Mouse (Mus musculus): ENCODE measurements at regions not wholly inside any gene's neighbourhood (a gene's known extent, or its start where the extent isn't known, plus 50 kb on each side); places are given as distances from the start of the nearest gene placed in this dataset.

DNA sequence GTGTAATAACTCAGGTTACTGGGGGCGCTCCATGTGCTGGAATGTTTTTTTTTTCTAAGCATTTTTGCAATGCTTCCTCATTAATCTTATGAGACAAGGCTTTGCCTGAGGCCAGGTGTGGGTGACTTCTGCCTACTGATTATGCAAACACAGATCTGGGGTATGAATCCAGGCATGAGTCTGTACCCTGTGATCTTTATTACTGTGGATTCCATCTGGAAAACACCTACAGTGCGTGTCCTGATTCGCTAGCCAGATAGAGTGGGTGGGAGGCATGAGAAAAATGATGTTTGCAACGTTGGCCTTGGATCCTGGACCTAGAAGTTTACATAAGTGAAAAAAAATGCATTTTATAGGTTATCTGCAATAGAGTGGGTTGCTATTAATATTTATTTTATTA lies 387.9 kb upstream of the Ube2e3 start:
- no peaks in the 10 kb centered on the region for H3K9me3 ChIP-seq
- H3K4me1 ChIP-seq: no peaks in the 10 kb centered on the region
- H3K4me3 ChIP-seq: no peak overlapping the region
- H3K36me3 ChIP-seq: no peaks in the 10 kb centered on the region
- DNase-seq (ENCODE audit: low spot score): no peak
- H3K27ac ChIP-seq: no peak overlapping the region
- WGBS: 84% methylated on average over 4 of the region's 4 CpGs
- no peaks in the 10 kb centered on the region for H3K27me3 ChIP-seq (ENCODE audit: insufficient read depth, poor library complexity, severe bottlenecking)

DNA sequence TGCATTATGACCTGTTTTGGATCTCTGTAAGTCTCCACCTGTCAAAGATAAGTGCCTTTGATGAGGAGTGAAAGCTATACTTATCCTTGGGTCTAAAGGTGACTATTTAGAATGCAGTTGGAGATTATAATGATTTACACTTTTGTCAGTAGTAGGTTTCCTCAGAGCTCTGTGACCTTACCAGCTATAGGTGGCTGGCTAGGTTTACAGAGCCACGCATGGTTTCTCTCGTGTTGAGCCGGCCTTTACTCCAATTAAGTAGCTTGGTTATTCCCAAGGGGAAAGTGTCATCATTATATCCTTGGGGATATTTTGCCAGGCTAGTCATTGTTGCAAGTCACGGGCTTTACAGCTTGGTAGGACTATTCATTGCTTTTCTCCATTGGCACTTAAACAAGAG lies 408.5 kb upstream of the Ube2e3 start:
- no peak for DNase-seq (ENCODE audit: low spot score)
- Histone ChIP-seq H3K4me1 (no peaks in the 10 kb centered on the region), H3K9me3 (no peaks in the 10 kb centered on the region), H3K27ac (no peak overlapping the region), H3K27me3 (ENCODE audit: insufficient read depth, poor library complexity, severe bottlenecking) (no peaks in the 10 kb centered on the region), H3K36me3 (no peaks in the 10 kb centered on the region), H3K4me3 (no peak overlapping the region)
- 88% methylated on average over 4 of the region's 4 CpGs for WGBS

GRCm38 (mm10) chr2:78453411-78453810 lies 414.5 kb upstream of the Ube2e3 start:
- H3K9me3 ChIP-seq: no peaks in the 10 kb centered on the region
- no peaks in the 10 kb centered on the region for H3K4me1 ChIP-seq
- DNase-seq (ENCODE audit: low spot score): no peak
- H3K4me3 ChIP-seq: no peak overlapping the region
- whole genome bisulfite sequencing: 81% methylated on average over 3 of the region's 3 CpGs
- no peak overlapping the region for H3K27ac ChIP-seq
- H3K27me3 ChIP-seq (ENCODE audit: insufficient read depth, poor library complexity, severe bottlenecking): no peaks in the 10 kb centered on the region
- no peaks in the 10 kb centered on the region for H3K36me3 ChIP-seq

DNA sequence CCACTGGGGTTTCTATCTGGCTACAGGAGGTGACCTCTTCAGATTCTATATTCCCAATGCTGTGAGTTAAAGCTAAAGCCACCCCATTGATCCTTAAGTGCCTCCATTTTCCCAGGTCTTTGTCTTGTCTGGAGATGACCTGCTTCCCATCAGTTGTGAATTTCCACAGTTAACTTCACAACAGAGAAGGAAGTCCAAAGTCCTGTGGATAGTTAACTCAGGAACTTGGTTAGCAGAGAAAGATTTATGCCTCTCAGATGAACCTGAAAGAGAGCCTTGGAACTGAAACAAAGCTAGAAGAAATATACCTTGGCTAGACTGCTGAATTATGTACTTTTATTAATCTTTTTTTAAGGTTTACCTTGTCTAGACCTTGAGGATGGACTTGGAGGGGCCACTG lies 431.1 kb upstream of the Ube2e3 start:
- no peaks in the 10 kb centered on the region for H3K9me3 ChIP-seq
- DNase-seq (ENCODE audit: low spot score): no peak

GRCm38 (mm10) chr2:78435071-78435470 lies 432.9 kb upstream of the Ube2e3 start:
- DNase-seq (ENCODE audit: low spot score): no peak
- Histone ChIP-seq H3K27me3 (ENCODE audit: insufficient read depth, poor library complexity, severe bottlenecking) (no peaks in the 10 kb centered on the region), H3K4me3 (no peak overlapping the region), H3K4me1 (no peaks in the 10 kb centered on the region), H3K36me3 (no peaks in the 10 kb centered on the region), H3K9me3 (no peaks in the 10 kb centered on the region), H3K27ac (no peak overlapping the region)
- 71% methylated on average over 2 of the region's 2 CpGs for WGBS

More for the DNA sequence above, 431.1 kb upstream of the Ube2e3 start:
- Histone ChIP-seq H3K27me3 (ENCODE audit: insufficient read depth, poor library complexity, severe bottlenecking) (no peaks in the 10 kb centered on the region), H3K27ac (no peak overlapping the region), H3K4me1 (no peaks in the 10 kb centered on the region), H3K4me3 (no peak overlapping the region), H3K36me3 (no peaks in the 10 kb centered on the region)

DNA sequence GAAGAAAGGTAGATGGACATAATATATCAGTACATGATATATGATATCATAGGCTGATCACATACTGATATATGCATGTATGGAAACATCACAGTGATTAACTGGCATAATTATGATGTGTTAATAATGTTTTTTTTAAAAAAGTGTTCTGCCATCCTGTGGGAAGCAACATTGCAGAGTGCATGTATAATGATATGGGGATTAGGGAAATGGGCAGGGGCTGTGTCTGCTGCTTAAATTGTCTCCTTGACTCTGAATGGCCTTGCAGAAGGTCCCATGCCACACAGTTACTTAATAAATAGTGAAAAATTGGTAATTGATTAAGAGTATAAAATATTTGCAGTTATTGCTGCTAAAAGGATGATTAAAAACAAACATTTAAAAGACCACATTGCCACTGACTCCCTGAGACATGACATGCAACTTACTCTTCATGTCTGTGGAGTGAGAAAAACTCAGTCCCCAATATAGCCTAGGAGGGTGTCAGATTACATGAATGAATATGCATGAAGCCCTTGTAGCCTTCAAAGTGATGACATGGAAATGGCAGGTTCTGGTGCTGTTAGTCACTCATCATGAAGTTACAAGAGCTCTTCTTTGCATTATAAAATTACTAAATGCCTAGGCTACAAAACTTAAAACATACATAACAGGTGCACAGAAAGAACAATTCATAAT lies 440.1 kb upstream of the Ube2e3 start:
- H3K36me3 ChIP-seq: no peaks in the 10 kb centered on the region
- H3K9me3 ChIP-seq: no peaks in the 10 kb centered on the region
- no peak for DNase-seq (ENCODE audit: low spot score)
- H3K4me1 ChIP-seq: no peaks in the 10 kb centered on the region
- H3K27ac ChIP-seq: no peak overlapping the region
- H3K4me3 ChIP-seq: no peak overlapping the region
- H3K27me3 ChIP-seq (ENCODE audit: insufficient read depth, poor library complexity, severe bottlenecking): no peaks in the 10 kb centered on the region

- 74% methylated on average over 3 of the region's 3 CpGs for WGBS
- Histone ChIP-seq H3K9me3 (no peaks in the 10 kb centered on the region), H3K36me3 (no peaks in the 10 kb centered on the region), H3K4me3 (no peak overlapping the region), H3K27me3 (ENCODE audit: insufficient read depth, poor library complexity, severe bottlenecking) (no peaks in the 10 kb centered on the region), H3K27ac (no peak overlapping the region), H3K4me1 (no peaks in the 10 kb centered on the region)
- no peak for DNase-seq (ENCODE audit: low spot score)
Measured at GRCm38 (mm10) chr2:78418561-78419338, 449.2 kb upstream of the Ube2e3 start.

- DNase-seq (ENCODE audit: low spot score): no peak
- Histone ChIP-seq H3K36me3 (no peaks in the 10 kb centered on the region), H3K4me1 (no peaks in the 10 kb centered on the region), H3K27ac (no peak overlapping the region), H3K4me3 (no peak overlapping the region), H3K9me3 (no peaks in the 10 kb centered on the region), H3K27me3 (ENCODE audit: insufficient read depth, poor library complexity, severe bottlenecking) (no peaks in the 10 kb centered on the region)
- 42% methylated on average over 2 of the region's 2 CpGs for WGBS
Measured at GRCm38 (mm10) chr2:78416574-78417109, 451.3 kb upstream of the Ube2e3 start.

DNA sequence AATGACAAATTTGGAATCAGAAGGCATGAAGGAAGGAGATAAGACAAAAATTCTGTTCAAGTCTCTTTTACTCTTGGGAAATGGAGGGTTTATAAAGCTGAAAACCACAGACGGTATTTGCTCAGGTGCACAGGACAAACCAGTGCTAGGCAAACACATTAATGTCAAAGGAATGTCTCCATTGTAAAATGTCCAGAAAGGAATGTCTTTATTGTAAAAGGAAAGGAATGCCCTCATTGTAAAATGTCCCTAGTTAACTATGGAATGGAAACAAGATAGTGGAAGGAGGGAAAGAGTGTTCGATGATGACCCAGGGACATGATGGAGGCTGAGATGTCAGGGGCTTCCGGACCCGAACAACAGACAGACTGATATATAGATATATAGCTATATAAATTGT lies 454.9 kb upstream of the Ube2e3 start:
- H3K27me3 ChIP-seq (ENCODE audit: insufficient read depth, poor library complexity, severe bottlenecking): no peaks in the 10 kb centered on the region
- no peaks in the 10 kb centered on the region for H3K36me3 ChIP-seq
- no peak overlapping the region for H3K27ac ChIP-seq
- WGBS: 88% methylated on average over 4 of the region's 4 CpGs
- no peak overlapping the region for H3K4me3 ChIP-seq
- no peak for DNase-seq (ENCODE audit: low spot score)
- no peaks in the 10 kb centered on the region for H3K9me3 ChIP-seq
- no peaks in the 10 kb centered on the region for H3K4me1 ChIP-seq

GRCm38 (mm10) chr2:78403890-78404289 lies 457.7 kb upstream of the Cwc22 start:
- Histone ChIP-seq H3K36me3 (no peaks in the 10 kb centered on the region), H3K9me3 (no peaks in the 10 kb centered on the region), H3K4me3 (no peak overlapping the region), H3K4me1 (no peaks in the 10 kb centered on the region), H3K27ac (no peak overlapping the region), H3K27me3 (ENCODE audit: insufficient read depth, poor library complexity, severe bottlenecking) (no peaks in the 10 kb centered on the region)
- WGBS: 69% methylated on average over 3 of the region's 3 CpGs
- DNase-seq (ENCODE audit: low spot score): no peak

- Histone ChIP-seq H3K36me3 (no peaks in the 10 kb centered on the region), H3K9me3 (no peaks in the 10 kb centered on the region), H3K4me3 (no peak overlapping the region), H3K27me3 (ENCODE audit: insufficient read depth, poor library complexity, severe bottlenecking) (no peaks in the 10 kb centered on the region), H3K27ac (no peak overlapping the region), H3K4me1 (no peaks in the 10 kb centered on the region)
- no peak for DNase-seq (ENCODE audit: low spot score)
Measured at GRCm38 (mm10) chr2:78399236-78399635, 453.1 kb upstream of the Cwc22 start.

DNA sequence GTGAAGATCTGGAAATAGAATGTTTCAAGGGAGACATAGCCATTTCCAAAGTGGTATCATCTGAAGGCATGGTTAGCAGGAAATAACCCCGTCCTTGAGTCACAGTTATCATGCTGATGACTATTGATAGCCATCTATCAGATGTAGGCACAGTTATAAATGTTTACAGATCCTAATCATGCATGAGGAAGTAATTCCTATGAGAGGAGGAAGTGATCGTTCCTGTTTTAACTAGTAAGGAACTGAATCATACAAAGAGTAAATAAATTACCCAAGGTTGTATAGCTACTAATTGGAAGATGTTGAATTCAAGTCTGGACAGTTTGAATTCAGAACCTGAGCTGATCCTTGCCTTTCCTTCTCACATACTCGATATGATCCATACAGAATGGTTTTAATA lies 450.7 kb upstream of the Cwc22 start:
- no peak for DNase-seq (ENCODE audit: low spot score)
- WGBS: 75% methylated on average over 3 of the region's 3 CpGs
- H3K4me3 ChIP-seq: no peak overlapping the region
- H3K27me3 ChIP-seq (ENCODE audit: insufficient read depth, poor library complexity, severe bottlenecking): no peaks in the 10 kb centered on the region
- H3K9me3 ChIP-seq: no peaks in the 10 kb centered on the region
- no peak overlapping the region for H3K27ac ChIP-seq
- H3K4me1 ChIP-seq: no peaks in the 10 kb centered on the region
- H3K36me3 ChIP-seq: no peaks in the 10 kb centered on the region

DNA sequence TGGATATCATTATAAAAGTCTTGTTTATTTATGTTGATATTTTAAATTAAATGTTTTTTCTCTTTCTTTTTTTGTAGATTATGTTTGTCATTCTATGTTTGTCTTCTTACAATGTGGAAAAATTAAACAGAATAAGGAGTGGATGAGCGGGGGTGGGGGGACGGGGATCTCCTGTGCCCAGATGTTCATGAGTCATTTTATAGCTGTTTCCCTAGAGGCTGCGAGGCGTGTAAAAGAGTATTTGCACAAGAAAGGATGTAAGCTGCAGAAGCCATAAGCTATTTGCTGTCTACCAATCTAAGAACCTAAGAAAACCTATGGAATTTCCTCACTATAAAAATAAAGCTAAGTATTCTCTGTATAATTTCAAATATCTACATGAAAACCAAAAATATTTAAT lies 446.9 kb upstream of the Cwc22 start:
- WGBS: 84% methylated on average over 4 of the region's 4 CpGs
- no peak overlapping the region for H3K4me3 ChIP-seq
- no peaks in the 10 kb centered on the region for H3K4me1 ChIP-seq
- no peaks in the 10 kb centered on the region for H3K27me3 ChIP-seq (ENCODE audit: insufficient read depth, poor library complexity, severe bottlenecking)
- no peak overlapping the region for H3K27ac ChIP-seq
- H3K9me3 ChIP-seq: no peaks in the 10 kb centered on the region
- DNase-seq (ENCODE audit: low spot score): no peak
- no peaks in the 10 kb centered on the region for H3K36me3 ChIP-seq
